Mouse (Mus musculus) heart, embryonic 12.5 days (tissue): ENCODE results near the gene Syvn1. TPM values are rescaled to one million over a fixed set of nuclear protein-coding genes. Genes with fewer than 3 reads are reported as not detected.

Experiments
- ATAC-seq: fragments of 200-750 bp; cut with Nextera tagmentation; 2 replicates; pipeline ENCODE4 v1.8.0; 2017; ENCODE audit warnings: moderate TSS enrichment, moderate library complexity; ENCODE audit not compliant: insufficient number of reproducible peaks, low FRiP score
- H3K27ac ChIP-seq: fragments of 300-500 bp; sonication (generic); 2 replicates; pipeline ENCODE4 v1.5.1; 2016; ENCODE audit warnings: mild to moderate bottlenecking, moderate library complexity; ENCODE audit not compliant: poor library complexity, severe bottlenecking
- H3K27me3 ChIP-seq: fragments of 300-500 bp; sonication (generic); replicated peaks from 2 replicates; pipeline ENCODE4 v1.6.1; 2016; ENCODE audit warnings: mild to moderate bottlenecking, moderate library complexity
- H3K36me3 ChIP-seq: fragments of 300-500 bp; sonication (generic); 2 replicates; pipeline ENCODE4 v1.6.1; 2016; ENCODE audit warnings: mild to moderate bottlenecking, moderate library complexity
- H3K4me1 ChIP-seq: fragments of 300-500 bp; sonication (generic); replicated peaks from 2 replicates; pipeline ENCODE4 v1.6.1; 2016; ENCODE audit warnings: mild to moderate bottlenecking
- H3K4me2 ChIP-seq: fragments of 300-500 bp; sonication (generic); 2 replicates; pipeline ENCODE4 v1.6.1; 2016; ENCODE audit warnings: mild to moderate bottlenecking, moderate library complexity
- H3K4me3 ChIP-seq: fragments of 300-500 bp; sonication (generic); 2 replicates; pipeline ENCODE4 v1.5.1; 2016; ENCODE audit warnings: mild to moderate bottlenecking
- H3K9ac ChIP-seq: fragments of 300-500 bp; sonication (generic); 2 replicates; pipeline ENCODE4 v1.6.1; 2016; ENCODE audit warnings: mild to moderate bottlenecking, moderate library complexity
- H3K9me3 ChIP-seq: fragments of 300-500 bp; sonication (generic); replicated peaks from 2 replicates; pipeline ENCODE4 v1.6.1; 2016; ENCODE audit warnings: mild to moderate bottlenecking, moderate library complexity
- WGBS: fragments of 180-500 bp; shearing (Covaris S2); methylation state at CpG from one replicate; pipeline ENCODE4 v1.1.7; 2016; 5-methylcytosine and 5-hydroxymethylcytosine counted together
- microRNA-seq: library from miRNA; unstranded; fragments of <30 nt; microRNA quantifications from one replicate; pipeline ENCODE4, GENCODE M21; 2017
- polyA plus RNA-seq: library from polyadenylated mRNA; unstranded; fragments of >200 nt; fragmentation: Nextera tagmentation; extraction: Ambion mirVana; gene quantifications from 2 replicates; pipeline ENCODE4 v1.2.1, GENCODE M21; 2016

Syvn1 gene
- polyA plus RNA-seq, 1 experiment from 2014 or later, result 21.1 TPM

DNA sequence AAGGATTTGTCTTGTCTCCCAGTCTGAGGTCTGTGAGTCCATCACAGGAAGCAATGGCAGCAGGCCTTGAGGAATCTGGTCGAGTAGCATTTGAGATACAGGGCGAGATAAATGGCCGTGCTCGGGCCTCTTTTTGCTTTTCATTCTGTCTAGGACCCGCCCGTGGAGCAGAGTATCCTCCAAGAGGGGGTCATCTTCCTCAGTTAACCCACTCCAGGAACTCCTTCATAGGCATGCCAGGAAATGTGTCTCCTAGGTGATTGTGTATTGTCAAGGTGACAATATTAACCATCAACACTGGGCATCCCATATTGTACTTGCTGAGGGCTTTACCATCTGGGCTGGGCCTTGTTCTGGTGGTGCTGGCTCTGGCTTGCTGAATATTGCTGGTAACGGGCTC, 47.7 kb downstream of the Syvn1 start, which contains the start of gene AC131692.1:
AC131692.1 (plus strand) TSS at position 301 of the 400 bp plus-strand sequence.
- H3K4me3 ChIP-seq, result no peak within 1 kb of the TSS
- H3K9me3 ChIP-seq, result no peaks in the 10 kb centered on the region
- WGBS, result 90% methylated on average over 7 of the region's 7 CpGs
- H3K27me3 ChIP-seq, result no peaks in the 10 kb centered on the region
- no peak within 1 kb of the TSS; the same call in 1 of the 2 replicates for H3K9ac ChIP-seq
- H3K27ac ChIP-seq, result no peak within 1 kb of the TSS
- H3K36me3 ChIP-seq, result peaks cover 66% of the 10 kb centered on the region
- H3K4me1 ChIP-seq, result no peaks in the 10 kb centered on the region
- ATAC-seq, result no peak
- H3K4me2 ChIP-seq, result no peak within 1 kb of the TSS

DNA sequence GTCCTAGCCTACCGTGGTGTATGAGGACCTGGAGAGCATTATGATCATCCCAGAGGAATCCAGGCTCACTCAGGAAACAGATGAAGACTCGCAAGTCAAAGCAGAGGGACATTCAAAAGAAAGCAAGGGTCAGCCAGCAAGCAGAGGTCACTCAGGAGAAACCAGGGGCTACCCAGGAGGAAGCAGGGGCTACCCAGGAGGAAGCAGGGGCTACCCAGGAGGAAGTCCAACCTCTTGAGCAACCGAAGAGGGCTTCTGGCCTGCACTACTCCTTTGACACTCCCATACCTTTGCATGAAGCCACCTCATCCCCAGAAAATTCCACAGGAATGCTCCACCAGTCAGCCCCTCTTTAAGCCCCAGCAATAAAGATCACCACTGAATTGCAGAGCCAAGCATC, 51.5 kb downstream of the Syvn1 start:
- no peaks in the 10 kb centered on the region for H3K4me1 ChIP-seq
- no peak overlapping the region for H3K4me3 ChIP-seq
- peaks cover 34% of the 10 kb centered on the region for H3K36me3 ChIP-seq
- H3K27me3 ChIP-seq, result no peaks in the 10 kb centered on the region
- H3K4me2 ChIP-seq, result no peak overlapping the region
- no peak for ATAC-seq
- 81% methylated on average over 3 of the region's 3 CpGs for WGBS
- H3K9ac ChIP-seq, result no peak overlapping the region
- H3K9me3 ChIP-seq, result no peaks in the 10 kb centered on the region
- H3K27ac ChIP-seq, result no peak overlapping the region

DNA sequence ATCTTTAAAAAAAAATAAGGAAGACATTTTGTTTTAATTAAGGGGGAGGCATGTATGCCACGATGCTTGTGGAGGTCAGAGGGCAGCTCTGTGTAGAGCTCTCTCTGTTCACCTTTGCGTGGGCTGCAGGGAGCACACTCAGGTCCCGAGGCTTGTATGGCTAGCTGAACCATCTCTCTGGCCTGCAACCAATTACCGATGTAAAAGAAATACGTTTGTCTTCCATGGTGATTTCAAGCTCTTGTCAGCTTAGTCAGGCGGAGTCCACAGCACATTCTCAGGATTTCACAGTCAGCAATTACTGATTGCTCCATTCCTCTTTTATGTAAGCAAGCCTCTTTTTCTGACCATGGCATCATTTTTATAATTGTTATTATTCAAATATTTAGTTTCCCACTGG, 54.8 kb downstream of the Syvn1 start:
- no peak for ATAC-seq
- no peak overlapping the region for H3K27ac ChIP-seq
- no peak overlapping the region for H3K9ac ChIP-seq
- H3K9me3 ChIP-seq, result no peaks in the 10 kb centered on the region
- no peak overlapping the region for H3K4me3 ChIP-seq
- peaks cover 10% of the 10 kb centered on the region for H3K36me3 ChIP-seq
- no peaks in the 10 kb centered on the region for H3K4me1 ChIP-seq
- no peaks in the 10 kb centered on the region for H3K27me3 ChIP-seq
- H3K4me2 ChIP-seq, result no peak overlapping the region
- 77% methylated on average over 6 of the region's 6 CpGs for WGBS

DNA sequence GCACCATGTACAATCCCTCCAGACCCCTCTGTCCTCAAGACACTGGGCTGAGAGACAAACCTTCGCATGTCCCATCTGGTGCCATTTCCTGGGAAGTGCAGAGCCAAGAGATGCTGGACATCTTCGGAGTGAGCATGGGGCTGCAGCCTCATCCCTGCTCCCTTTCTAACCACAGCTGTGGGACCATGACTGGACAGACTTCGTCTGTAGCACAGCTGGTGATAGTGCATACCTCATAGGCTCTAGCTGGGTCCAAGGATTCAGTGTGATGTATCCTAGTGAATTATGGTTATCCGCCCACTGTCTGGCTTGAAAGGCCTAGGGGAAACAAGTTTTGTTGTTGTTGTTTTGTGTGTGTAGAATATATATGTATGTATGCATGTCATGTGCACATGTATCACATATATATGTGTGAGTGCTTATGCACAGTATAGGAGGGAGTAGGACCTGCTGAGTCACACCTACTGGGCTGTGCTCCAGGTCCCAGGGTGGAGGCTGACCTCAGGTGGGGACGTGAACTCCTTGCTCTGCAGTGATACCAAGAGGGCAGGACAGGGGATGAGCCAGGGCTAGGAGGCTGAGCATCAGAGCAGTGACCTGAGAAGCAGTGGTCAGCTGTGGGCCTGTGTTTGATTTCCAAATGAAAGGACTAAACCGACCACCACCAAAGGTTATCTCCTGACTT, 55.9 kb downstream of the Syvn1 start:
- Histone ChIP-seq H3K27me3 (no peaks in the 10 kb centered on the region), H3K36me3 (peaks cover 10% of the 10 kb centered on the region), H3K4me1 (no peaks in the 10 kb centered on the region), H3K4me3 (no peak overlapping the region), H3K4me2 (no peak overlapping the region), H3K9me3 (no peaks in the 10 kb centered on the region), H3K27ac (no peak overlapping the region), H3K9ac (no peak overlapping the region)
- no peak; the same call in 1 of the 2 replicates for ATAC-seq
- 78% methylated on average over 6 of the region's 6 CpGs for WGBS

Small RNA genes within 50 kb of the gene (microRNA-seq; reads per million reads assigned to microRNA genes)
- gene Mir6988, result 0.94 reads per million

Other genes with a start within 250 kb of the Syvn1 start
- 33.7 and 34.2 TPM in 2 replicates for gene Frmd8, start 171.3 kb upstream of the Syvn1 start, polyA plus RNA-seq
- 3.5 and 3.9 TPM in 2 replicates for gene Slc25a45, start 168.8 kb upstream of the Syvn1 start, polyA plus RNA-seq
- gene Tigd3, start 152.4 kb upstream of the Syvn1 start, polyA plus RNA-seq, result 1.5 and 1.9 TPM in 2 replicates
- gene Dpf2, start 133.6 kb upstream of the Syvn1 start, polyA plus RNA-seq, result 111 and 118 TPM in 2 replicates
- gene Cdc42ep2, start 121.8 kb upstream of the Syvn1 start, polyA plus RNA-seq, result 6.5 and 7.3 TPM in 2 replicates
- gene Pola2, start 82.4 kb upstream of the Syvn1 start, polyA plus RNA-seq, result 49.3 and 51.1 TPM in 2 replicates
- not detected in 2 replicates for gene Slc22a20, start 60.4 kb upstream of the Syvn1 start, polyA plus RNA-seq
- gene Capn1, start 30.7 kb upstream of the Syvn1 start, polyA plus RNA-seq, result 8.2 and 8.4 TPM in 2 replicates
- gene Mrpl49, start 11.2 kb downstream of the Syvn1 start, polyA plus RNA-seq, result 58.5 and 64.4 TPM in 2 replicates
- gene Fau, start 11.3 kb downstream of the Syvn1 start, polyA plus RNA-seq, result 503 and 513 TPM in 2 replicates
- gene Znhit2, start 14.6 kb downstream of the Syvn1 start, polyA plus RNA-seq, result 23.9 and 24.9 TPM in 2 replicates
- gene Tm7sf2, start 21.8 kb downstream of the Syvn1 start, polyA plus RNA-seq, result 8.4 and 9.2 TPM in 2 replicates
- 45.1 and 50.2 TPM in 2 replicates for gene Vps51, start 30.7 kb downstream of the Syvn1 start, polyA plus RNA-seq
- not detected in 2 replicates for gene Tmem262, start 33.5 kb downstream of the Syvn1 start, polyA plus RNA-seq
- 1.2 and 1.3 TPM in 2 replicates for gene Gm28374, start 35.7 kb downstream of the Syvn1 start, polyA plus RNA-seq
- 48.9 and 52.4 TPM in 2 replicates for gene Zfpl1, start 38.4 kb downstream of the Syvn1 start, polyA plus RNA-seq
- gene Cdca5, start 38.4 kb downstream of the Syvn1 start, polyA plus RNA-seq, result 27.4 and 27.7 TPM in 2 replicates
- 0.27 TPM in 1 of 2 replicates, not detected in the other for gene AC131692.1, start 47.8 kb downstream of the Syvn1 start, polyA plus RNA-seq
- 0.22 TPM in 2 replicates for gene Naaladl1, start 59.2 kb downstream of the Syvn1 start, polyA plus RNA-seq
- 35.2 and 35.9 TPM in 2 replicates for gene Sac3d1, start 72.1 kb downstream of the Syvn1 start, polyA plus RNA-seq
- 20.9 and 21.2 TPM in 2 replicates for gene Snx15, start 81.7 kb downstream of the Syvn1 start, polyA plus RNA-seq
- gene Batf2, start 94.4 kb downstream of the Syvn1 start, polyA plus RNA-seq, result 0.14 TPM in 1 of 2 replicates, not detected in the other
- gene Arl2, start 95.0 kb downstream of the Syvn1 start, polyA plus RNA-seq, result 71.5 and 73.9 TPM in 2 replicates
- not detected in 2 replicates for gene Majin, start 137.8 kb downstream of the Syvn1 start, polyA plus RNA-seq
- 0.57 TPM in 1 of 2 replicates, not detected in the other for gene Gpha2, start 179.8 kb downstream of the Syvn1 start, polyA plus RNA-seq
- 29.8 and 31.0 TPM in 2 replicates for gene Ppp2r5b, start 189.3 kb downstream of the Syvn1 start, polyA plus RNA-seq
- gene Atg2a, start 195.1 kb downstream of the Syvn1 start, polyA plus RNA-seq, result 10.9 and 13.0 TPM in 2 replicates
- gene Ehd1, start 230.1 kb downstream of the Syvn1 start, polyA plus RNA-seq, result 87.0 and 88.7 TPM in 2 replicates